Mouse (Mus musculus) spleen, postnatal 36 days (tissue): Measurements from ENCODE around the gene Ano9.

Source experiments
- DNase-seq, 2 experiments: peaks; one replicate each; pipeline ENCODE4 v3.0.0; 2022; ENCODE audit warnings: low spot score in 2 of 2, mixed read lengths in 1 of 2

The Ano9 gene

GRCm38 (mm10) chr7:141063353-141063752, 54.3 kb downstream of the Ano9 start:
- DNase-seq = no peak

DNA sequence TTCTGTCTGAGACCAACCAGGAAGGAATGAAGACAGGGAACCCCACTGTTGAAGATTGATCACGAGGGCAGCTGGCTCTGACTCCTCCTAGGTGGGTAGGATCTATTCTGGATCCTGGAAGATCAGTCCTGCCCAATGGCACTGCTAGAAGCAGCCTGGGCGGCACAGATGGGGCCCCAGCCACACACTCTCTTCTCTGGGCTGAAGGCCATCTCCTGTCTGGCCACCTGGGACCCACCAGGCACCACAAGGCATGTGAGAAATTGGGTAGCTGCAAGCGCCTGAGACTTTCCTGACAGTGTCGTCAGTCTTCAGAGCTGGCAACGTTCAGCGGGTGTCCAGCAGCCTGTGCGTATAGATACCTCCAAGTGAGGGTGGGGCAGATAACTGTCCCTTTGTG, 55.1 kb downstream of the Ano9 start:
- no peak for DNase-seq

GRCm38 (mm10) chr7:141061269-141061692, 56.3 kb downstream of the Ano9 start:
- no peak for DNase-seq

DNA sequence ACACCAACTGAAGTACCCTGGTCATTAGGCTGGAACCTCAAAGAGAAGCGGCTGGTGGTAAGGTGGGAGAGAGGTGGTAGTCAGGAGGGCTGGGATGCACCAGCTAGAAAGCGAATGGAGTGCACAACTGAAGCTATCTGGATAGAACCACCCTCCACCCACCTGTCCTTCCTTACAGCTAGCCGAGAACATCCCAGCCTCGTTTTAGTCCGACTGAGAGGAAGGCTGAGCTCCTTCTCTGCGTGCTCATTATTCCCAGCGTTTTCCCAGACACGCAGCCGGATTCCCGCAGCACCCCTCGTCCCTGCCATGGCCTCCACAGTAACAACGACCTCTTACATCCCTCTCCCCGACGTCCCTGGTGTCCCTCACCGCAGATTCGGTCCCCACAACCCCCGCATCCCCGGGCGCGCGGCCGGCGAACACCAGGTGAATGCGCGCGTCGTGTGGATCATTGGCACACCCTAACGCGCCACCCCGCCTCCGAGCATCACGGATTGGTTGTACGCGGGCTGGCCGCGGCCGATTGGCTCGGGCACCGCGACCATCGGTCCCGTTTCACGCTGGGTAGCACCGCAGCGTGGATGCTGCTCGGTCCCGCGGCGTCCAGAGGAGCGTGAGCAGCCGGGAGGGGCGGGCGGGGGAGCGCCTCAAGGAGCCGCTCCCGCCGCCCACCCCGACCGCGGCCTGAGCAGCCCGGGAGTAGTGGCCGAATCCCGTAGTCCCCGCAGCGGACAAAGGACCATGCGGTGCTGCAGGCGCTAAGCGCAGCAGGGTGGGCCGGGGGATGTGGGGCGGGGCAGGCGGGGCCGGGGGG, 57.0 kb downstream of the Ano9 start, which contains the start of gene B4galnt4:
Gene B4galnt4, plus strand, starts transcription at position 679 of the 817 bp plus-strand sequence.
- peak in 1 of 2 experiments; percentile 30 for DNase-seq

DNA sequence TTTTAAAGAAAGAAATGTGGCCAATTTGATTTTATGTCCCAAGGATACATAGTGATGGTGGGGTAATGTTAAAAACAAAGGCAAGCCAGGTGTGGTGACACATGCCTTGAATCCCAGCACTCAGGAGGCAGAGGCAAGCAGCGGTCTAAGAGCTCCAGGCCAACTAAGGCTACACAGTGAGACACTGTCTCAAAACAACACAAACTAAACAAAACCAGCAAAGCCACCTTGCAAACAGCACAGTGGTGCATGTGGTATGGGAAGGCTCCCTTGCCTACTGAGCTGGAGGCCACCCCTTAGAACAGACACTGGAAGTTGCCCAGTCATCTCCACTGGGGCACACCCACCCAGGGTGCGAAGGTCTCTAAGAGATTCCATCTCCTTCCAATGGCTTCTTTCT, 57.7 kb downstream of the Ano9 start:
- no peak for DNase-seq

- no peak for DNase-seq
Measured at GRCm38 (mm10) chr7:141058601-141059341, 58.8 kb downstream of the Ano9 start.

DNA sequence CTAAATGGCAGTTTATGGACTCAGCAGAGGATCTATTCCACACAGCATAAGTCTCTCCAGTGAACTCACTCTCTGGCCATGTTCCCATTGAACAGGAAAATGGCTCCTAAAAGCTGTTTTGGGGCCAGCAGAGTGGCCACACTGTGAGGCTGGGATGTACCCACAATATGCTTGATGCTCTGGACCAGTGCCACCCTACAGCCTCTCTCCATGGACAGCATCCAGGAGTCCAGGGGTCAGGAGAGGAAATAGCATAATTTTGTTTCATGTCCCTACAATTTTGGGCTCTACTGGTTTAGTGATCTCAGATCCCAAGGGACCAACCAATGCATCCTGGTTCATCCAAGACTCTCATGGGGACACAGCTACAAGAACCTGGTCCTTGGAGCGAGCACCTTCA, 60.1 kb downstream of the Ano9 start:
- DNase-seq = no peak

- DNase-seq = no peak
Measured at GRCm38 (mm10) chr7:141056976-141057375, 60.6 kb downstream of the Ano9 start.

- no peak for DNase-seq
Measured at GRCm38 (mm10) chr7:141055785-141056184, 61.8 kb downstream of the Ano9 start.

- no peak for DNase-seq
Measured at GRCm38 (mm10) chr7:141052421-141052820, 65.2 kb downstream of the Ano9 start.

DNA sequence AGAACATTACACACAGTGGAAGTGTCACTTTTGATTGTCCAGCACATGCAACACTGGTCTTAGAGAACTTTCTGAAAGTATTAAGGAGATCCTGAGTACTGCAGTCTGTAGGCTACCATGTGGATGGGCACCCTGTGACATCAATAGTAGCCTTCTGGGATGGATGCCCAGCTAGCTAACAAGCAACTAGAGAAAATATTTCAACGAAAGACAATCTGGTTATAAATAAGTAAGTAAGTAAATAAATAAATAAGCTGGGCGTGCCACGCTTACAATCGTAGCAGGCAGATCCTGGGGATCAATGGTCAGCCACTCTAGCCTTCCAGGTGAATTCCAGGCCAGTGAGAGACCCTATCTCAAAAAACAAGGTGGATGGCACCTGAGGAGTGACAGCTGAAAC, 65.6 kb downstream of the Ano9 start:
- DNase-seq = no peak
